Mouse (Mus musculus) embryonic facial prominence, embryonic 11.5 days (tissue): ENCODE measurements around the gene A630095N17Rik. TPM values are rescaled to one million over a fixed set of nuclear protein-coding genes. Genes with fewer than 3 reads are reported as not detected.
A peak's percentile ranks its signal among the peaks of the same experiment; 100 is the strongest.

Source experiments
- ATAC-seq: fragments of 200-750 bp; cut with Nextera tagmentation; replicated peaks from 2 replicates; pipeline ENCODE4 v1.8.0; 2017; ENCODE audit warnings: low read depth; ENCODE audit not compliant: insufficient number of reproducible peaks, low FRiP score, low TSS enrichment
- DNase-seq: peaks from one replicate; pipeline ENCODE4 v3.0.0-alpha.2; 2015; ENCODE audit warnings: low spot score
- H3K27ac ChIP-seq: fragments of 300-500 bp; sonication (generic); replicated peaks from 2 replicates; pipeline ENCODE4 v1.5.1; 2014; ENCODE audit warnings: mild to moderate bottlenecking, low read depth, low read length, control low read depth
- H3K27me3 ChIP-seq: fragments of 300-500 bp; sonication (generic); 2 replicates; pipeline ENCODE4 v1.6.1; 2014; ENCODE audit warnings: mild to moderate bottlenecking, low read length, moderate library complexity, mixed read lengths; ENCODE audit not compliant: control insufficient read depth, insufficient read depth
- H3K36me3 ChIP-seq: fragments of 300-500 bp; sonication (generic); replicated peaks from 2 replicates; pipeline ENCODE4 v1.6.1; 2014; ENCODE audit warnings: low read depth, mild to moderate bottlenecking, low read length, moderate library complexity, mixed read lengths; ENCODE audit not compliant: control insufficient read depth, insufficient read depth
- H3K4me1 ChIP-seq: fragments of 300-500 bp; sonication (generic); 2 replicates; pipeline ENCODE4 v1.6.1; 2014; ENCODE audit warnings: low read length, mixed read lengths; ENCODE audit not compliant: control insufficient read depth, insufficient read depth
- H3K4me2 ChIP-seq: fragments of 300-500 bp; sonication (generic); 2 replicates; pipeline ENCODE4 v1.6.1; 2014; ENCODE audit warnings: low read depth, mild to moderate bottlenecking, control low read depth, low read length, moderate library complexity
- H3K4me3 ChIP-seq: fragments of 300-500 bp; sonication (generic); 2 replicates; pipeline ENCODE4 v1.5.1; 2014; ENCODE audit warnings: low read depth, low read length, control low read depth
- H3K9ac ChIP-seq: fragments of 300-500 bp; sonication (generic); replicated peaks from 2 replicates; pipeline ENCODE4 v1.6.1; 2014; ENCODE audit warnings: mild to moderate bottlenecking, control low read depth, low read length
- H3K9me3 ChIP-seq: fragments of 300-500 bp; sonication (generic); replicated peaks from 2 replicates; pipeline ENCODE4 v1.6.1; 2016; ENCODE audit warnings: mild to moderate bottlenecking, low read length, inconsistent platforms, mixed read lengths; ENCODE audit not compliant: control insufficient read depth
- WGBS: fragments of 180-500 bp; shearing (Covaris S2); extraction: QIAGEN DNeasy Blood & Tissue Kit; methylation state at CpG from one replicate; pipeline ENCODE4 v1.1.7; 2014; 5-methylcytosine and 5-hydroxymethylcytosine counted together
- polyA plus RNA-seq: library from polyadenylated mRNA; unstranded; fragments of >200 nt; fragmentation: Nextera tagmentation; extraction: Ambion mirVana; gene quantifications from 2 replicates; pipeline ENCODE4 v1.2.1, GENCODE M21; 2014

Gene A630095N17Rik
- polyA plus RNA-seq = not detected in 2 replicates

- H3K4me2 ChIP-seq = no peak within 1 kb of the TSS
- no peaks in the 10 kb centered on the region for H3K9me3 ChIP-seq
- no peak within 1 kb of the TSS for H3K4me3 ChIP-seq
- no peaks in the 10 kb centered on the region for H3K36me3 ChIP-seq
- no peaks in the 10 kb centered on the region for H3K27me3 ChIP-seq
- DNase-seq = no peak
- H3K9ac ChIP-seq = no peak within 1 kb of the TSS
- ATAC-seq = no peak
- 71% methylated on average over 5 of the region's 5 CpGs for WGBS
- no peak within 1 kb of the TSS for H3K27ac ChIP-seq
- no peaks in the 10 kb centered on the region for H3K4me1 ChIP-seq
Measured at GRCm38 (mm10) chr1:75231664-75232152, at the start of gene A630095N17Rik. TSS of gene A630095N17Rik (minus strand) at chr1:75232102.

- Histone ChIP-seq H3K4me1 (no peaks in the 10 kb centered on the region), H3K27me3 (peaks cover 12% of the 10 kb centered on the region; the same call in 1 of the 2 replicates), H3K36me3 (no peaks in the 10 kb centered on the region), H3K9ac (no peak within 1 kb of the TSS), H3K9me3 (no peaks in the 10 kb centered on the region), H3K27ac (no peak within 1 kb of the TSS), H3K4me2 (no peak within 1 kb of the TSS), H3K4me3 (no peak within 1 kb of the TSS)
- DNase-seq = no peak
- ATAC-seq = no peak
- WGBS = 3% methylated on average over 13 of the region's 13 CpGs
Measured at GRCm38 (mm10) chr1:75278228-75278627, 46.3 kb upstream of the A630095N17Rik start, which contains the start of gene Resp18. TSS of gene Resp18 (minus strand) at chr1:75278415.

GRCm38 (mm10) chr1:75277195-75278188 lies 45.6 kb upstream of the A630095N17Rik start:
- ATAC-seq = no peak
- 5% methylated on average over 23 of the region's 23 CpGs for WGBS
- no peaks in the 10 kb centered on the region for H3K36me3 ChIP-seq
- H3K27ac ChIP-seq = no peak overlapping the region
- no peak overlapping the region for H3K4me3 ChIP-seq
- no peaks in the 10 kb centered on the region for H3K4me1 ChIP-seq
- peak; percentile 88 for DNase-seq
- H3K9ac ChIP-seq = no peak overlapping the region
- H3K4me2 ChIP-seq = no peak overlapping the region
- no peaks in the 10 kb centered on the region for H3K9me3 ChIP-seq
- H3K27me3 ChIP-seq = peaks cover 12% of the 10 kb centered on the region; the same call in 1 of the 2 replicates

- 11% methylated on average over 32 of the region's 32 CpGs for WGBS
- ATAC-seq (0 out of 2 replicates have a peak, but pooled peaks have one; percentile 65), DNase-seq (no peak)
- H3K36me3 ChIP-seq = no peaks in the 10 kb centered on the region
- no peaks in the 10 kb centered on the region for H3K4me1 ChIP-seq
- H3K27ac ChIP-seq = no peak within 1 kb of the TSS
- H3K4me3 ChIP-seq = no peak within 1 kb of the TSS
- 0 out of 2 replicates have a peak within 1 kb of the TSS, but pooled peaks have one; percentile 25 for H3K4me2 ChIP-seq
- no peak within 1 kb of the TSS for H3K9ac ChIP-seq
- H3K9me3 ChIP-seq = no peaks in the 10 kb centered on the region
- peaks cover 23% of the 10 kb centered on the region for H3K27me3 ChIP-seq
Measured at GRCm38 (mm10) chr1:75264091-75264880, 32.4 kb upstream of the A630095N17Rik start, which contains the start of gene Ptprn. TSS of gene Ptprn (minus strand) at chr1:75264502.

GRCm38 (mm10) chr1:75262969-75263951 lies 31.4 kb upstream of the A630095N17Rik start:
- peak; percentile 34; the same call in 1 of the 2 replicates for ATAC-seq
- no peaks in the 10 kb centered on the region for H3K4me1 ChIP-seq
- peak; percentile 87 for DNase-seq
- no peaks in the 10 kb centered on the region for H3K36me3 ChIP-seq
- 2% methylated on average over 40 of the region's 40 CpGs for WGBS
- H3K27me3 ChIP-seq = peaks cover 23% of the 10 kb centered on the region
- H3K4me3 ChIP-seq = no peak overlapping the region
- no peak overlapping the region for H3K27ac ChIP-seq
- no peak overlapping the region for H3K9ac ChIP-seq
- no peaks in the 10 kb centered on the region for H3K9me3 ChIP-seq
- H3K4me2 ChIP-seq = 0 out of 2 replicates have a peak overlapping the region, but pooled peaks have one; percentile 25

GRCm38 (mm10) chr1:75261278-75261677 lies 29.4 kb upstream of the A630095N17Rik start:
- no peak overlapping the region for H3K4me3 ChIP-seq
- H3K4me2 ChIP-seq = no peak overlapping the region
- H3K36me3 ChIP-seq = no peaks in the 10 kb centered on the region
- H3K27me3 ChIP-seq = peaks cover 23% of the 10 kb centered on the region
- H3K9me3 ChIP-seq = no peaks in the 10 kb centered on the region
- no peaks in the 10 kb centered on the region for H3K4me1 ChIP-seq
- H3K27ac ChIP-seq = no peak overlapping the region
- ATAC-seq (no peak), DNase-seq (no peak)
- H3K9ac ChIP-seq = no peak overlapping the region

- Histone ChIP-seq H3K27me3 (no peaks in the 10 kb centered on the region), H3K27ac (no peak overlapping the region), H3K4me3 (no peak overlapping the region), H3K4me1 (no peaks in the 10 kb centered on the region), H3K36me3 (no peaks in the 10 kb centered on the region), H3K9me3 (no peaks in the 10 kb centered on the region), H3K4me2 (no peak overlapping the region), H3K9ac (no peak overlapping the region)
- WGBS = 65% methylated on average over 10 of the region's 10 CpGs
- DNase-seq (no peak), ATAC-seq (no peak)
Measured at GRCm38 (mm10) chr1:75255516-75256046, 23.7 kb upstream of the A630095N17Rik start.
